Mouse (Mus musculus) bone marrow, adult 2 months (tissue): Measurements from ENCODE around the gene Tdrd3. TPM values are rescaled to one million over a fixed set of nuclear protein-coding genes. Genes with fewer than 3 reads are reported as not detected.

ENCODE experiments used
- H3K27ac ChIP-seq: fragments of 200-500 bp; 2 replicates; pipeline ENCODE4 v1.5.1; 2012; ENCODE audit warnings: low read depth, mild to moderate bottlenecking, control low read depth, inconsistent platforms, low read length; ENCODE audit not compliant: control insufficient read depth, poor library complexity, insufficient read depth
- H3K4me1 ChIP-seq: fragments of 200-500 bp; 2 replicates; pipeline ENCODE4 v1.6.1; 2011; ENCODE audit warnings: low read length; ENCODE audit not compliant: control insufficient read depth, insufficient read depth
- H3K4me3 ChIP-seq: fragments of 200-500 bp; replicated peaks from 2 replicates; pipeline ENCODE3; 2011; ENCODE audit warnings: mild to moderate bottlenecking, low read depth, low read length, control low read depth; ENCODE audit not compliant: control insufficient read depth
- CTCF ChIP-seq: fragments of 200-500 bp; IDR thresholded peaks from 2 replicates; pipeline ENCODE4 v1.5.1; 2011; ENCODE audit warnings: low read length, control low read depth; ENCODE audit not compliant: control insufficient read depth, insufficient read depth
- POLR2A ChIP-seq: fragments of 200-500 bp; IDR thresholded peaks from 2 replicates; pipeline ENCODE4 v1.6.1; 2011; ENCODE audit warnings: low read depth, mild to moderate bottlenecking, control low read depth, low read length, borderline replicate concordance; ENCODE audit not compliant: control insufficient read depth
- WGBS: fragments of 180-500 bp; shearing (Covaris S2); methylation state at CpG from one replicate; pipeline ENCODE4 v1.1.7; 2018; 5-methylcytosine and 5-hydroxymethylcytosine counted together
- polyA plus RNA-seq: library from polyadenylated mRNA; stranded (reverse); fragments of >200 nt; gene quantifications from 2 replicates; pipeline ENCODE4 v1.2.4, GENCODE M21; 2011; ENCODE audit warnings: low replicate concordance; ENCODE audit not compliant: missing spikeins, insufficient read depth, insufficient read length

Gene Tdrd3
- polyA plus RNA-seq, 1 experiment, result 21.8 TPM

- WGBS, result 22% methylated on average over 3 of the region's 3 CpGs
- TF ChIP-seq POLR2A, result no peak
- no peak for TF ChIP-seq CTCF
- Histone ChIP-seq H3K4me3 (no peak overlapping the region), H3K27ac (no peak overlapping the region), H3K4me1 (no peaks in the 10 kb centered on the region)
Observed at GRCm38 (mm10) chr14:87567034-87567461, 150.6 kb downstream of the Tdrd3 start.

- 9% methylated on average over 20 of the region's 20 CpGs for WGBS
- Histone ChIP-seq H3K4me3 (no peak overlapping the region), H3K27ac (no peak overlapping the region), H3K4me1 (no peaks in the 10 kb centered on the region)
- no peak for TF ChIP-seq POLR2A
- no peak for TF ChIP-seq CTCF
Observed at GRCm38 (mm10) chr14:87567626-87568446, 151.4 kb downstream of the Tdrd3 start.

GRCm38 (mm10) chr14:87568447-87568908, 152.0 kb downstream of the Tdrd3 start:
- no peak for TF ChIP-seq POLR2A
- no peak for TF ChIP-seq CTCF
- Histone ChIP-seq H3K27ac (no peak overlapping the region), H3K4me1 (no peaks in the 10 kb centered on the region), H3K4me3 (no peak overlapping the region)
- WGBS, result 19% methylated on average over 15 of the region's 15 CpGs

- TF ChIP-seq CTCF (no peak), POLR2A (no peak)
- no peak overlapping the region for H3K4me3 ChIP-seq
- WGBS, result 47% methylated on average over 2 of the region's 2 CpGs
Observed at GRCm38 (mm10) chr14:87569471-87569870, 153.0 kb downstream of the Tdrd3 start.

GRCm38 (mm10) chr14:87572453-87572852, 156.0 kb downstream of the Tdrd3 start:
- Histone ChIP-seq H3K4me3 (no peak overlapping the region), H3K4me1 (no peaks in the 10 kb centered on the region), H3K27ac (no peak overlapping the region)
- WGBS, result 33% methylated on average over 5 of the region's 5 CpGs
- TF ChIP-seq POLR2A (no peak), CTCF (no peak)

More at GRCm38 (mm10) chr14:87569471-87569870, 153.0 kb downstream of the Tdrd3 start:
- H3K4me1 ChIP-seq, result no peaks in the 10 kb centered on the region
- H3K27ac ChIP-seq, result no peak overlapping the region

GRCm38 (mm10) chr14:87582610-87583009, 166.2 kb downstream of the Tdrd3 start:
- Histone ChIP-seq H3K27ac (no peak overlapping the region), H3K4me3 (no peak overlapping the region), H3K4me1 (no peaks in the 10 kb centered on the region)
- TF ChIP-seq CTCF (no peak), POLR2A (no peak)
- WGBS, result 74% methylated on average over 3 of the region's 3 CpGs
